Mouse (Mus musculus) lung, postnatal 0 days (tissue): ENCODE data around the gene Zfp618. TPM values are rescaled to one million over a fixed set of nuclear protein-coding genes. Genes with fewer than 3 reads are reported as not detected.
A peak's percentile ranks its signal among the peaks of the same experiment; 100 is the strongest.

Source experiments
- ATAC-seq: fragments of 200-750 bp; cut with Nextera tagmentation; 2 replicates; pipeline ENCODE4 v1.8.0; 2017; ENCODE audit warnings: moderate library complexity
- DNase-seq: peaks from one replicate; pipeline ENCODE4 v3.0.0-alpha.2; 2016; ENCODE audit warnings: low spot score
- H3K27ac ChIP-seq: fragments of 300-500 bp; sonication (generic); 2 replicates; pipeline ENCODE4 v1.5.1; 2014; ENCODE audit warnings: antibody characterized with exemption, mild to moderate bottlenecking, low read length, mixed read lengths
- H3K27me3 ChIP-seq: fragments of 300-500 bp; sonication (generic); replicated peaks from 2 replicates; pipeline ENCODE4 v1.6.1; 2014; ENCODE audit warnings: low read length, mixed read lengths; ENCODE audit not compliant: insufficient read depth
- H3K36me3 ChIP-seq: fragments of 300-500 bp; sonication (generic); 2 replicates; pipeline ENCODE4 v1.6.1; 2014; ENCODE audit warnings: low read length, mixed read lengths; ENCODE audit not compliant: insufficient read depth
- H3K4me1 ChIP-seq: fragments of 300-500 bp; sonication (generic); 2 replicates; pipeline ENCODE4 v1.6.1; 2014; ENCODE audit warnings: antibody characterized with exemption, low read depth, low read length, mixed read lengths; ENCODE audit not compliant: insufficient read depth
- H3K4me2 ChIP-seq: fragments of 300-500 bp; sonication (generic); replicated peaks from 2 replicates; pipeline ENCODE4 v1.6.1; 2014; ENCODE audit warnings: low read depth, mild to moderate bottlenecking, low read length, moderate library complexity, mixed read lengths
- H3K4me3 ChIP-seq: fragments of 300-500 bp; sonication (generic); 2 replicates; pipeline ENCODE4 v1.5.1; 2014; ENCODE audit warnings: low read depth, low read length
- H3K9ac ChIP-seq: fragments of 300-500 bp; sonication (generic); replicated peaks from 2 replicates; pipeline ENCODE4 v1.6.1; 2014; ENCODE audit warnings: low read depth, mild to moderate bottlenecking
- H3K9me3 ChIP-seq: fragments of 300-500 bp; sonication (generic); 2 replicates; pipeline ENCODE4 v1.6.1; 2016; ENCODE audit warnings: low read length, mixed read lengths
- CTCF ChIP-seq: IDR thresholded peaks from 2 replicates; pipeline ENCODE4 v1.5.1; 2016; ENCODE audit warnings: antibody characterized with exemption, mild to moderate bottlenecking
- EP300 ChIP-seq: IDR thresholded peaks from 2 replicates; pipeline ENCODE4 v1.6.1; 2016; ENCODE audit warnings: antibody characterized with exemption, mild to moderate bottlenecking, control low read depth
- WGBS: fragments of 180-500 bp; shearing (Covaris S2); extraction: QIAGEN DNeasy Blood & Tissue Kit; methylation state at CpG from one replicate; pipeline ENCODE4 v1.1.7; 2014; 5-methylcytosine and 5-hydroxymethylcytosine counted together
- polyA plus RNA-seq: library from polyadenylated mRNA; unstranded; fragments of >200 nt; fragmentation: Nextera tagmentation; extraction: Ambion mirVana; gene quantifications from 2 replicates; pipeline ENCODE4 v1.2.1, GENCODE M21; 2015

Zfp618 gene
- polyA plus RNA-seq, 1 experiment from 2014 or later = 7.9 TPM

GRCm38 (mm10) chr4:63050949-63051348, 85.6 kb downstream of the Zfp618 start:
- no peak overlapping the region for H3K4me2 ChIP-seq
- no peak overlapping the region for H3K4me3 ChIP-seq
- ATAC-seq = peak; percentile 4; the same call in 1 of the 2 replicates
- DNase-seq = no peak
- H3K9me3 ChIP-seq = no peaks in the 10 kb centered on the region
- no peak for TF ChIP-seq EP300
- TF ChIP-seq CTCF = no peak
- no peaks in the 10 kb centered on the region for H3K27me3 ChIP-seq
- WGBS = 65% methylated on average over 4 of the region's 4 CpGs
- H3K9ac ChIP-seq = no peak overlapping the region
- no peaks in the 10 kb centered on the region for H3K36me3 ChIP-seq
- peaks cover 9% of the 10 kb centered on the region; the same call in 1 of the 2 replicates for H3K4me1 ChIP-seq
- H3K27ac ChIP-seq = no peak overlapping the region

GRCm38 (mm10) chr4:63051940-63052661, 86.7 kb downstream of the Zfp618 start:
- Histone ChIP-seq H3K9ac (no peak overlapping the region), H3K4me3 (no peak overlapping the region), H3K36me3 (no peaks in the 10 kb centered on the region), H3K27me3 (no peaks in the 10 kb centered on the region), H3K9me3 (no peaks in the 10 kb centered on the region), H3K4me2 (no peak overlapping the region), H3K4me1 (peaks cover 15% of the 10 kb centered on the region; the same call in 1 of the 2 replicates), H3K27ac (no peak overlapping the region)
- no peak for TF ChIP-seq CTCF
- TF ChIP-seq EP300 = no peak
- DNase-seq (peak; percentile 40), ATAC-seq (0 out of 2 replicates have a peak, but pooled peaks have one; percentile 15)
- WGBS = 30% methylated on average over 7 of the region's 7 CpGs

GRCm38 (mm10) chr4:63052662-63053033, 87.3 kb downstream of the Zfp618 start:
- TF ChIP-seq EP300 (no peak), CTCF (no peak)
- H3K4me2 ChIP-seq = no peak overlapping the region
- peaks cover 15% of the 10 kb centered on the region; the same call in 1 of the 2 replicates for H3K4me1 ChIP-seq
- WGBS = 20% methylated on average over 2 of the region's 2 CpGs
- no peaks in the 10 kb centered on the region for H3K9me3 ChIP-seq
- H3K27me3 ChIP-seq = no peaks in the 10 kb centered on the region
- H3K27ac ChIP-seq = no peak overlapping the region
- DNase-seq = no peak
- no peak overlapping the region for H3K9ac ChIP-seq
- ATAC-seq = no peak
- no peaks in the 10 kb centered on the region for H3K36me3 ChIP-seq
- no peak overlapping the region for H3K4me3 ChIP-seq

GRCm38 (mm10) chr4:63055216-63055745, 89.9 kb downstream of the Zfp618 start:
- H3K4me2 ChIP-seq = no peak overlapping the region
- H3K4me1 ChIP-seq = peaks cover 9% of the 10 kb centered on the region; the same call in 1 of the 2 replicates
- no peaks in the 10 kb centered on the region for H3K9me3 ChIP-seq
- WGBS = 56% methylated on average over 10 of the region's 10 CpGs
- no peak for TF ChIP-seq EP300
- TF ChIP-seq CTCF = no peak
- no peak overlapping the region for H3K27ac ChIP-seq
- no peak overlapping the region for H3K9ac ChIP-seq
- ATAC-seq = no peak
- no peaks in the 10 kb centered on the region for H3K36me3 ChIP-seq
- H3K4me3 ChIP-seq = no peak overlapping the region
- no peak for DNase-seq
- no peaks in the 10 kb centered on the region for H3K27me3 ChIP-seq

GRCm38 (mm10) chr4:63056641-63057415, 91.5 kb downstream of the Zfp618 start:
- Histone ChIP-seq H3K9ac (no peak overlapping the region), H3K27ac (no peak overlapping the region), H3K4me1 (peaks cover 6% of the 10 kb centered on the region; the same call in 1 of the 2 replicates), H3K9me3 (no peaks in the 10 kb centered on the region), H3K4me2 (no peak overlapping the region), H3K4me3 (no peak overlapping the region), H3K27me3 (no peaks in the 10 kb centered on the region), H3K36me3 (no peaks in the 10 kb centered on the region)
- DNase-seq = no peak
- peak; percentile 31; the same call in 1 of the 2 replicates for ATAC-seq
- 28% methylated on average over 7 of the region's 7 CpGs for WGBS
- no peak for TF ChIP-seq EP300
- TF ChIP-seq CTCF = no peak

GRCm38 (mm10) chr4:63057581-63057980, 92.2 kb downstream of the Zfp618 start:
- H3K36me3 ChIP-seq = no peaks in the 10 kb centered on the region
- no peaks in the 10 kb centered on the region for H3K9me3 ChIP-seq
- TF ChIP-seq EP300 = no peak
- TF ChIP-seq CTCF = no peak
- H3K4me1 ChIP-seq = peaks cover 6% of the 10 kb centered on the region; the same call in 1 of the 2 replicates
- 56% methylated on average over 5 of the region's 5 CpGs for WGBS
- ATAC-seq (no peak), DNase-seq (no peak)
- no peaks in the 10 kb centered on the region for H3K27me3 ChIP-seq
- no peak overlapping the region for H3K4me2 ChIP-seq
- no peak overlapping the region for H3K27ac ChIP-seq
- no peak overlapping the region for H3K4me3 ChIP-seq
- no peak overlapping the region for H3K9ac ChIP-seq
